Mouse (Mus musculus) heart, postnatal 0 days (tissue): ENCODE data around the gene Mindy2. TPM values are rescaled to one million over a fixed set of nuclear protein-coding genes. Genes with fewer than 3 reads are reported as not detected.

Source experiments
- ATAC-seq: fragments of 200-750 bp; cut with Nextera tagmentation; 2 replicates; pipeline ENCODE4 v1.8.0; 2017; ENCODE audit warnings: low read depth, moderate number of reproducible peaks, moderate library complexity; ENCODE audit not compliant: insufficient read depth
- DNase-seq: peaks from one replicate; pipeline ENCODE4 v3.0.0-alpha.2; 2016; ENCODE audit warnings: low spot score
- H3K27ac ChIP-seq: fragments of 300-500 bp; sonication (generic); 2 replicates; pipeline ENCODE4 v1.5.1; 2014; ENCODE audit warnings: low read depth, mild to moderate bottlenecking
- H3K27me3 ChIP-seq: fragments of 300-500 bp; sonication (generic); 2 replicates; pipeline ENCODE4 v1.6.1; 2014; ENCODE audit warnings: low read length, mixed read lengths; ENCODE audit not compliant: control insufficient read depth, insufficient read depth
- H3K36me3 ChIP-seq: fragments of 300-500 bp; sonication (generic); replicated peaks from 2 replicates; pipeline ENCODE4 v1.6.1; 2014; ENCODE audit warnings: low read length, mixed read lengths; ENCODE audit not compliant: control insufficient read depth, insufficient read depth
- H3K4me1 ChIP-seq: fragments of 300-500 bp; sonication (generic); 2 replicates; pipeline ENCODE4 v1.6.1; 2014; ENCODE audit warnings: antibody characterized with exemption; ENCODE audit not compliant: control insufficient read depth, insufficient read depth
- H3K4me2 ChIP-seq: fragments of 300-500 bp; sonication (generic); 2 replicates; pipeline ENCODE4 v1.6.1; 2014; ENCODE audit warnings: low read depth, mild to moderate bottlenecking, low read length, moderate library complexity
- H3K4me3 ChIP-seq: fragments of 300-500 bp; sonication (generic); 2 replicates; pipeline ENCODE4 v1.5.1; 2014; ENCODE audit warnings: low read depth, low read length
- H3K9ac ChIP-seq: fragments of 300-500 bp; sonication (generic); replicated peaks from 2 replicates; pipeline ENCODE4 v1.6.1; 2014; ENCODE audit warnings: low read depth, low read length, mixed read lengths
- H3K9me3 ChIP-seq: fragments of 300-500 bp; sonication (generic); replicated peaks from 2 replicates; pipeline ENCODE4 v1.6.1; 2016; ENCODE audit warnings: low read length; ENCODE audit not compliant: control insufficient read depth
- CTCF ChIP-seq: IDR thresholded peaks from 2 replicates; pipeline ENCODE4 v1.5.1; 2016; ENCODE audit warnings: antibody characterized with exemption, control low read depth, low read depth
- EP300 ChIP-seq: IDR thresholded peaks from 2 replicates; pipeline ENCODE4 v1.6.1; 2016; ENCODE audit warnings: antibody characterized with exemption, low read depth
- WGBS: fragments of 180-500 bp; shearing (Covaris S2); extraction: QIAGEN DNeasy Blood & Tissue Kit; methylation state at CpG from one replicate; pipeline ENCODE4 v1.1.7; 2014; 5-methylcytosine and 5-hydroxymethylcytosine counted together
- polyA plus RNA-seq: library from polyadenylated mRNA; unstranded; fragments of >200 nt; fragmentation: Nextera tagmentation; extraction: Ambion mirVana; gene quantifications from 2 replicates; pipeline ENCODE4 v1.2.1, GENCODE M21; 2015
- total RNA-seq: library from RNA; depleted of rRNA; stranded (reverse); fragments of >200 nt; gene quantifications from 2 replicates; pipeline ENCODE4 v1.2.3, GENCODE M21; 2014; ENCODE audit warnings: low replicate concordance

The Mindy2 gene
- total and polyA plus RNA-seq, 2 experiments from 2014 or later: 9.0 to 15.3 TPM

GRCm38 (mm10) chr9:70666811-70667210 lies 9.8 kb upstream of the Mindy2 start:
- TF ChIP-seq CTCF (no peak), EP300 (no peak)
- ATAC-seq: no peak
- no peak for DNase-seq
- 56% methylated on average over 7 of the region's 7 CpGs for WGBS
- H3K27me3 ChIP-seq: no peaks in the 10 kb centered on the region
- 0 out of 2 replicates have a peak, but pooled peaks cover 4% of the 10 kb centered on the region for H3K9me3 ChIP-seq
- H3K9ac ChIP-seq: no peak overlapping the region
- no peak overlapping the region for H3K4me3 ChIP-seq
- H3K27ac ChIP-seq: no peak overlapping the region
- no peaks in the 10 kb centered on the region; the same call in 1 of the 2 replicates for H3K4me1 ChIP-seq
- no peaks in the 10 kb centered on the region for H3K36me3 ChIP-seq
- no peak overlapping the region for H3K4me2 ChIP-seq

- TF ChIP-seq CTCF (no peak), EP300 (no peak)
- 62% methylated on average over 16 of the region's 16 CpGs for WGBS
- no peak overlapping the region for H3K4me3 ChIP-seq
Observed at GRCm38 (mm10) chr9:70665372-70666145, 8.6 kb upstream of the Mindy2 start.

GRCm38 (mm10) chr9:70664847-70665246 lies 7.9 kb upstream of the Mindy2 start:
- 80% methylated on average over 4 of the region's 4 CpGs for WGBS
- no peak for TF ChIP-seq EP300
- TF ChIP-seq CTCF: no peak
- Histone ChIP-seq H3K36me3 (no peaks in the 10 kb centered on the region), H3K4me3 (no peak overlapping the region), H3K27me3 (no peaks in the 10 kb centered on the region), H3K9ac (no peak overlapping the region), H3K4me2 (no peak overlapping the region), H3K27ac (no peak overlapping the region), H3K4me1 (no peaks in the 10 kb centered on the region), H3K9me3 (0 out of 2 replicates have a peak, but pooled peaks cover 4% of the 10 kb centered on the region)
- ATAC-seq (no peak), DNase-seq (no peak)

More at GRCm38 (mm10) chr9:70665372-70666145, 8.6 kb upstream of the Mindy2 start:
- H3K4me1 ChIP-seq: no peaks in the 10 kb centered on the region
- ATAC-seq (no peak), DNase-seq (no peak)
- H3K4me2 ChIP-seq: no peak overlapping the region
- no peaks in the 10 kb centered on the region for H3K27me3 ChIP-seq
- no peak overlapping the region for H3K27ac ChIP-seq
- no peak overlapping the region for H3K9ac ChIP-seq
- H3K36me3 ChIP-seq: no peaks in the 10 kb centered on the region
- 0 out of 2 replicates have a peak, but pooled peaks cover 4% of the 10 kb centered on the region for H3K9me3 ChIP-seq

- no peak overlapping the region for H3K4me2 ChIP-seq
- H3K36me3 ChIP-seq: no peaks in the 10 kb centered on the region
- no peak overlapping the region for H3K9ac ChIP-seq
Observed at GRCm38 (mm10) chr9:70658266-70658665, 1.3 kb upstream of the Mindy2 start.

GRCm38 (mm10) chr9:70656130-70657007 lies 605 bp downstream of the Mindy2 start, which contains the start of gene Gm10642:
Gm10642 (plus strand) TSS chr9:70656251.
- TF ChIP-seq EP300 (no peak), CTCF (no peak)
- peak within 1 kb of the TSS; percentile 97 for H3K4me2 ChIP-seq
- H3K9ac ChIP-seq: peak within 1 kb of the TSS; percentile 93
- no peaks in the 10 kb centered on the region for H3K36me3 ChIP-seq
- H3K27me3 ChIP-seq: no peaks in the 10 kb centered on the region
- H3K4me3 ChIP-seq: peak within 1 kb of the TSS; percentile 99
- H3K4me1 ChIP-seq: peaks cover 22% of the 10 kb centered on the region
- no peaks in the 10 kb centered on the region for H3K9me3 ChIP-seq
- H3K27ac ChIP-seq: peak within 1 kb of the TSS; percentile 97
- ATAC-seq (peak; percentile 9), DNase-seq (peak; percentile 47)
- under 1% methylated on average over 65 of the region's 72 CpGs for WGBS

More at GRCm38 (mm10) chr9:70658266-70658665, 1.3 kb upstream of the Mindy2 start:
- Histone ChIP-seq H3K9me3 (no peaks in the 10 kb centered on the region), H3K4me1 (peaks cover 22% of the 10 kb centered on the region), H3K27ac (no peak overlapping the region), H3K4me3 (no peak overlapping the region), H3K27me3 (no peaks in the 10 kb centered on the region)
- 47% methylated on average over 2 of the region's 2 CpGs for WGBS
- DNase-seq: no peak
- no peak for ATAC-seq
- TF ChIP-seq EP300 (no peak), CTCF (no peak)
